Mouse (Mus musculus): Measurements from ENCODE around the gene Sugt1. TPM values are rescaled to one million over a fixed set of nuclear protein-coding genes. Genes with fewer than 3 reads are reported as not detected.

The Sugt1 gene
- polyA plus RNA-seq (2012; ENCODE audit: low replicate concordance): 0.15 and 1.1 TPM in 2 replicates

DNA sequence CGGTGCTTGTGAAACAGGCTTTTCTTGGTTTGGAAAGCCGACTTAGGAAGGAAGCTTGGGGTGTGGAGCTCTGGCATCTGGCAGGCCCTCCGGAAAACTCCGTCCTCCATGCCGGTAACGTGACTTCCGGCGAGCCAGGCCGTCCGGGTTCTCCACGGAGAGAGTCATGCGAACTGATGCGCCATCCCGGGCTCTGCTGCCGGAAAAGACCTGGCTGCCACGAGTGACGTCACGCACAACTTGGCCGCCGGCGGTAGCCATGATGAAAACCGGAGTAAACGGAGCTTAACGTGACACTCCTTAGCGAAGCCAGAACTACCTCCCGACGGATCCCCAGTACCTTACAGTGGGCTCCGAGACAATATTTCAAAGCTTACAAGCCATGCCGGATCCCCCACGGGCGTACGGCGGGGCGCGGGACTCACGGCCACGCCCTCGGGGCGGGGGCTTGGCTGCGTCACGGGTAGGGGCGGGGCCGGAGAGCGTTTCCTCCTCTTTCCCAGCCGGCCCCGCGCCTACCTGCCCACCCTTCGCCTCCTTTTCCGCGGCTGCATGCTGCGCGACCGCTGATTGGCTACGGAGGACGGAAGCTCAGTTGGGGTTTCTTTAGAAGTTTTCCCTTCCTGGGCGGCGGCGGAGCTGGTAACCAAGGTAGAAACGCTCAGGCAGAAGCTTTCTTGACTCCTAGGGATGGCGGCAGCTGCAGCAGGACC lies at the start of gene Sugt1:
TSS of gene Sugt1 (plus strand) at position 553 of the 713 bp plus-strand sequence.

DNA sequence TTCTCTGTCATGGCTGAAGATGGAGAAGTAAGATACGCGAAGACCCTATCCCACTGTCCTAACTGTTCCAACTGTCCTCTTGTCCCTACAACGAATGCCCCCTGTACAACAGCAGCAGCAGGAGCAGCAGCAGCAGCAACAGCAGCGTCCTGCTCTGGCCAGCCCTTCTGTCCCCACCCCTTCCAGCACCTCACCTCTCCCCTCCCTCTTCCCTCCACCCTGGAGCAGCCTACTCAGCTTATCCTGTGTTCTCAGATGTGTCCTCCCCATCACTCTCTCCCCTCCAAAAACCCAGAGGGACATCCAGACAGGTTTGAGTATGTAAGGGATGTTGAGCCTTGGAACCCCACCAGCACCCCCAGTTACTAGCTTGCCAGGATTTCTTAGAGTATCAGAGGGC lies 74.5 kb downstream of the Sugt1 start, which contains the start of gene Cnmd:
TSS of gene Cnmd (minus strand) at position 170 of the 400 bp plus-strand sequence.

Other genes with a start within 250 kb of the Sugt1 start
- 6.7 and 20.8 TPM in 2 replicates for gene Naa16, start 196.9 kb upstream of the Sugt1 start, polyA plus RNA-seq (2012; ENCODE audit: low replicate concordance)
- gene Mtrf1, start 189.9 kb upstream of the Sugt1 start, polyA plus RNA-seq (2012; ENCODE audit: low replicate concordance): not detected in 2 replicates
- 2.2 and 4.5 TPM in 2 replicates for gene Kbtbd7, start 161.2 kb upstream of the Sugt1 start, polyA plus RNA-seq (2012; ENCODE audit: low replicate concordance)
- 2.5 and 2.8 TPM in 2 replicates for gene Kbtbd6, start 135.9 kb upstream of the Sugt1 start, polyA plus RNA-seq (2012; ENCODE audit: low replicate concordance)
- 6.5 and 7.1 TPM in 2 replicates for gene Elf1, start 106.5 kb upstream of the Sugt1 start, polyA plus RNA-seq (2012; ENCODE audit: low replicate concordance)
- 5.7 and 11.0 TPM in 2 replicates for gene Wbp4, start 106.2 kb upstream of the Sugt1 start, polyA plus RNA-seq (2012; ENCODE audit: low replicate concordance)
- not detected in 2 replicates for gene Cnmd, start 74.5 kb downstream of the Sugt1 start, polyA plus RNA-seq (2012; ENCODE audit: low replicate concordance)
- gene Pcdh8, start 183.6 kb downstream of the Sugt1 start, polyA plus RNA-seq (2012; ENCODE audit: low replicate concordance): 0.06 TPM in 1 of 2 replicates, not detected in the other

Data from leukemia stem cell, adult 10-12 weeks (primary cell).